Mouse (Mus musculus) liver, adult 2 months (tissue): ENCODE results near the gene Aifm3.
"Not testable (repeated sequence)": the region's sequence is repeated elsewhere in the genome, so short reads cannot be mapped to it uniquely, and the experiment has no call there.

Experiments
- CTCF ChIP-seq: fragments of 200-500 bp; IDR thresholded peaks from 2 replicates; pipeline ENCODE4 v1.5.1; 2011; ENCODE audit warnings: low read depth, low read length, control low read depth
- POLR2A ChIP-seq: fragments of 200-500 bp; IDR thresholded peaks from 2 replicates; pipeline ENCODE4 v1.6.1; 2011; ENCODE audit warnings: low read length, control low read depth; ENCODE audit not compliant: insufficient read depth; ENCODE audit errors: extremely low read depth

DNA sequence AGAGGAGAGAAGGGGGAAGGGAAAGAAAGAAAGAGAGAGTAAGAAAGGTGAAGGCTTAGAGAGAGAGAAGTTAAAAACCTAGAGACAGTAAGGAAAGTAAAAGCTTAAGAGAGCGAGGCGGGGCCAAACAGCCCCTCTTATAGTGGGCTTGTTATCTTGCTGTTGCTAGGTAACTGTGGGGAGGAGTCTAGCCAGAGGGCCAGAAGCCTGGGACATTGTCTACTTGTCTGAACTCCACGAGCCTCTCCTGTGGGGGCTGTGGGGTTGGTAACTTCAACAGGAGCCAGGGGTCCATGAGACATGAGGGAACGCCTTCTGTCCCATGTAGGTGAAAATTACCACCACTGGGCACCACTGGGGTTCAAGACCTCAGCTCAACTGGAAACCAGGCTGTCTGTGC, 65.3 kb downstream of the Aifm3 start:
- TF ChIP-seq CTCF, POLR2A: not testable (repeated sequence)
